Mouse (Mus musculus) G1E (cell line): ENCODE measurements around the gene 4930539E08Rik.

Experiments
- CTCF ChIP-seq: IDR thresholded peaks from 2 replicates; pipeline ENCODE4 v1.5.1; 2012; ENCODE audit warnings: low read depth, low read length, inconsistent platforms, mixed read lengths
- GATA1 ChIP-seq: IDR thresholded peaks from 2 replicates; pipeline ENCODE4 v1.6.1; 2012; ENCODE audit warnings: borderline replicate concordance, low read length, inconsistent platforms, mixed read lengths
- GATA2 ChIP-seq: IDR thresholded peaks from 2 replicates; pipeline ENCODE4 v1.6.1; 2012; ENCODE audit warnings: low read depth, low read length, inconsistent platforms, borderline replicate concordance
- TAL1 ChIP-seq: conservative IDR thresholded peaks from 2 replicates; pipeline ENCODE4 v1.6.1; 2012; ENCODE audit warnings: low read depth, low read length, inconsistent platforms, mixed read lengths

DNA sequence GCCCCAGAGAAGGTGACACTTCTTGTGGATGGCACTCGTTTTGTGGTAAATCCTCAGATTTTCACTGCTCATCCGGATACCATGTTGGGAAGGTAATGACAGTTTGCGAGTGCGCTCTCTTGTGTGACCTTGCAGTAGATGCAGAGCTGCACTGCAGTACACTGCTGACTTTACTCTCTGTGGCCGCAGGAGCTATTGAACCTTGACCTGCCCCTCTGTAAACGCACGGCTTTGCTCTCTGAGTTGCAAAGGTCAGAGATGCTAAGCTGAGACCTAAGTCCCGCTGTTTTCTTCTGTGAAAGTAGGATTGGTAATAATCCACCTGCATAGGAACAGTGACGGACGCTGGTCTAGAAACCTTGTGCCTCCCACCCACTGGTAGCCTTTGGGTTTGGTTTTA is 46.5 kb upstream of the 4930539E08Rik start:
- TF ChIP-seq CTCF = no peak
- no peak for TF ChIP-seq TAL1
- no peak for TF ChIP-seq GATA1
- TF ChIP-seq GATA2 = no peak
